Mouse (Mus musculus): ENCODE data around the gene Kcnc4. TPM values are rescaled to one million over a fixed set of nuclear protein-coding genes. Genes with fewer than 3 reads are reported as not detected.

Kcnc4 gene
- polyA plus RNA-seq, 1 experiment from 2014 or later: 0.71 TPM

DNA sequence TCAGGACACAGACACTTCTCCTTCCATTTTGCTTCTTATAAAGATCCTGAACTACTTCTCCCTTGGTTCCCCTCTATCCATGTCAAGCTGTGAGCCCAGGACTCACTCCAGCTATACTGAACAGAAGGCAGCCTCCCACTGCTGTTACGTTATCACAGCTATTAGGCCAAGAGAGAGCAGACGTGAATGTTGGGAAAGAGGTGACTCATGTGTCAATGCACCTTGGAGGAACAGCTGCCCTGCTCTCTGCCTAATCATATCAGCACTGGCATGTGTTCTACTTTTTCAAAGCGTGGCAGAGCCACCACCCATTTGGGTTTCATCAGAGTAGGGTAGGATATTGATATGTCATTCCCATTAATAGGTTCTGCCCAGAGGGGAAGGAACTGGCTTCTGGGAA, 12.5 kb downstream of the Kcnc4 start:
- Histone ChIP-seq H3K4me2 (replicated peaks) (no peak overlapping the region), H3K27ac (no peak overlapping the region), H3K4me1 (no peaks in the 10 kb centered on the region), H3K4me3 (no peak overlapping the region), H3K9ac (no peak overlapping the region), H3K9me3 (replicated peaks) (no peaks in the 10 kb centered on the region), H3K36me3 (no peaks in the 10 kb centered on the region), H3K27me3 (0 out of 2 replicates have a peak, but pooled peaks cover 4% of the 10 kb centered on the region)
- no peak for ATAC-seq (ENCODE audit: low FRiP score)
- 82% methylated on average over 3 of the region's 3 CpGs for WGBS

DNA sequence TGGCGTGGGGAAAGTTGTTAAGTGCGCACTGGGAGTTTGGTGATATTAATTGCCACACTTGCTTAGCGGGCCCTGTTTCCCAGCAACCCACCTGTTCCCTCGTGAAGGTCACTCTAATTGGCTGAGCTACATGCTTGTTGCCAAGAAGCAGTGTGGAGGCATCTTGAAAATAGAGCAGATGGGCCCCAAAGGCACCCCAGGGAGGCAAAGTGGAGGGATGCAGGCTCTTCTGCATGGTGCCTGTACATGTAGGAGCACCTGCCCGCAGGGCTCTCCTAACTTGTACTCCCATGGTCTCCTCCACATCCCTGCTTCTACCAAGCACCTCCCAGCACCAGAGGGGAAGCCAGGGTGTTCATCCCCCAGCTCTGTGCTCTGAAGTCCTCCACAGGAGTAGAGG, 15.5 kb downstream of the Kcnc4 start:
- Histone ChIP-seq H3K36me3 (no peaks in the 10 kb centered on the region), H3K27ac (no peak overlapping the region), H3K4me2 (replicated peaks) (no peak overlapping the region), H3K27me3 (0 out of 2 replicates have a peak, but pooled peaks cover 6% of the 10 kb centered on the region), H3K9me3 (replicated peaks) (no peaks in the 10 kb centered on the region; the same call in 1 of the 2 replicates), H3K4me3 (no peak overlapping the region), H3K9ac (no peak overlapping the region), H3K4me1 (no peaks in the 10 kb centered on the region)
- ATAC-seq (ENCODE audit: low FRiP score): no peak
- 82% methylated on average over 5 of the region's 5 CpGs for WGBS

DNA sequence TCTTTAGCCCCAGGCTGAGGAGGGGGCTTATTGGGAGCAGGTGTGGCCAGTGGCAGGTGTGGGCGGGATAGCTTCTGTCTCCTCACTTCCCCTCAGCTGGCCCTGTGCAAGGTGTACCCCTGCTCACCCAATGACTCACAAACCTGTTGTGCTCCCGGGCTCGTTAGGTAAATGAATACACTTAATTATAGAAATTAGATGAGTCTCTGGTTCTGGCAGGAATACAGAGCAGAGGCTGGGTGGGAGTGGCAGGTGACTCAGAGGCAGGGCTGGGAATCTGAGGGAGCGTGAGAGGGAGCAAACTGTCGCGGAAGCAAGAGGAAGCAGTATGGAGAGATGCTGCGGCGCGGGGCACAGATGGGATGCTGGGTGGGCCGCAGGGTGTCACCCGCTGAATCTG, 17.2 kb downstream of the Kcnc4 start:
- H3K27ac ChIP-seq: no peak overlapping the region
- H3K4me1 ChIP-seq: no peaks in the 10 kb centered on the region
- 0 out of 2 replicates have a peak, but pooled peaks cover 6% of the 10 kb centered on the region for H3K27me3 ChIP-seq
- no peak for ATAC-seq (ENCODE audit: low FRiP score)
- no peaks in the 10 kb centered on the region; the same call in 1 of the 2 replicates for H3K9me3 ChIP-seq (replicated peaks)
- no peak overlapping the region for H3K9ac ChIP-seq
- H3K4me3 ChIP-seq: no peak overlapping the region
- H3K36me3 ChIP-seq: no peaks in the 10 kb centered on the region
- no peak overlapping the region for H3K4me2 ChIP-seq (replicated peaks)
- 78% methylated on average over 11 of the region's 11 CpGs for WGBS

DNA sequence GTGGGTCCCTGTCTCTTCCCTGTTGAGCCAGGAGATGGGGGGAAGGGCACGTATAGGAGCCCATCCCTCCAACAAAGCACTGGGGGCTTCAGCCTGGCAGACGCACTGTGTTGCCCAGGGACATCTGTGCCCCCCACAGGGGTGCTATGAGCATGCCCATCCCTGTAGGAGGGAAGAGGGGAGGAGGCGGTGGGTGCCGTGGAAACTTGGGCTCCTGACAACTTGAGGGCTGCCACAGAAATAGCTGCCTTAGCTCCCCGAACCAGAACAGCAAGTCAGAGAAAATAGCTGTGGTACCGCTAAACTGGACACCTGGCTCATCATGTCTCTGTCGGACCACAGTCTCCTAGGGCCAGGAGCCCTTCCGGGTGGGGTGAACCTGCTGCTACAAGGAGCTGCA, 18.0 kb downstream of the Kcnc4 start:
- 77% methylated on average over 8 of the region's 8 CpGs for WGBS
- 0 out of 2 replicates have a peak, but pooled peaks cover 4% of the 10 kb centered on the region for H3K4me1 ChIP-seq
- no peak overlapping the region for H3K9ac ChIP-seq
- H3K9me3 ChIP-seq (replicated peaks): no peaks in the 10 kb centered on the region; the same call in 1 of the 2 replicates
- H3K36me3 ChIP-seq: no peaks in the 10 kb centered on the region
- H3K27me3 ChIP-seq: 0 out of 2 replicates have a peak, but pooled peaks cover 6% of the 10 kb centered on the region
- H3K4me3 ChIP-seq: no peak overlapping the region
- no peak overlapping the region for H3K27ac ChIP-seq
- no peak for ATAC-seq (ENCODE audit: low FRiP score)
- H3K4me2 ChIP-seq (replicated peaks): no peak overlapping the region

DNA sequence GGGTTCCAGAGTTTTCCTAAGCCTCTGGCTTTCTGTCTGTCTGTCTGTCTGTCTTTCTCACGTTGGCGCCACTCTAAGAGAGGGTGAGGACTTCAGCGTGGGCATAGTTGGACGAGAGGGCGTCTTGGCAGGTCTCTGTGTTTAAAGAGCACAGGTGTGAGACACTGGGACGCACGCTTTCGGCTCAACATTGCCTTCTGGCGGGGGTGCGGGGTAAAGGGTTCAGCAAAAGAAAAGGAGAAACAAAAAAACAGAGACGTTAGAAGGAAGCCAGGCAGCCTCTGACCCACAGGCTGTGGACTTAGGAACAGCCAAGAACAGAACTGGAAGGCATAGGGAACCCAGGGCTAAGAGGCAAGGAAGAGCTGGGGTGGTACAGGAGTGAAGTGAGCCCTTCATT, 20.1 kb downstream of the Kcnc4 start:
- ATAC-seq (ENCODE audit: low FRiP score): no peak
- Histone ChIP-seq H3K36me3 (no peaks in the 10 kb centered on the region), H3K9me3 (replicated peaks) (no peaks in the 10 kb centered on the region; the same call in 1 of the 2 replicates), H3K4me2 (replicated peaks) (no peak overlapping the region), H3K9ac (no peak overlapping the region), H3K4me1 (0 out of 2 replicates have a peak, but pooled peaks cover 4% of the 10 kb centered on the region), H3K27ac (no peak overlapping the region), H3K27me3 (0 out of 2 replicates have a peak, but pooled peaks cover 5% of the 10 kb centered on the region), H3K4me3 (no peak overlapping the region)
- 91% methylated on average over 11 of the region's 11 CpGs for WGBS

DNA sequence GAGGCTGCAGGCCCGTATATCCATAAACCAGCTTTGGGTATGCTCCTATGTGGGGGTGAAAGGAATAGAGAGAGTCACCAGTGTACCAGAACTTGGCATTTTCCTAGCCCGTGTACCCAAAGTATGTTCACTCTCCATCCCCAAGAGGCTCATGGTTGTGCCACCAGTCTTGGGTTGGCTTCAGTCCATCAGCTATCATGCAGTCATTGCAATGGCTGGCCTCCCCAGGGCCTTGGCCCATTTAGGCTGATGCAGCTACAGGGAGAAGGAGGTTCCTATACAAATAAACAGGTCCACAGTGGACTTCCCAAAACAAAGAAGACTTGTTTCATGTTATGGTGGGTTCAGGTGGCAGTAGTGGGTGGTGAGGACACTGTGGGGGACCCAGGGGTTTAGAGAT, 21.7 kb downstream of the Kcnc4 start:
- H3K4me1 ChIP-seq: peaks cover 7% of the 10 kb centered on the region; the same call in 1 of the 2 replicates
- no peak overlapping the region for H3K4me2 ChIP-seq (replicated peaks)
- ATAC-seq (ENCODE audit: low FRiP score): no peak
- 92% methylated on average over 2 of the region's 2 CpGs for WGBS
- no peak overlapping the region for H3K4me3 ChIP-seq
- no peak overlapping the region for H3K9ac ChIP-seq
- no peaks in the 10 kb centered on the region for H3K36me3 ChIP-seq
- H3K9me3 ChIP-seq (replicated peaks): no peaks in the 10 kb centered on the region; the same call in 1 of the 2 replicates
- 0 out of 2 replicates have a peak, but pooled peaks cover 2% of the 10 kb centered on the region for H3K27me3 ChIP-seq
- H3K27ac ChIP-seq: no peak overlapping the region

DNA sequence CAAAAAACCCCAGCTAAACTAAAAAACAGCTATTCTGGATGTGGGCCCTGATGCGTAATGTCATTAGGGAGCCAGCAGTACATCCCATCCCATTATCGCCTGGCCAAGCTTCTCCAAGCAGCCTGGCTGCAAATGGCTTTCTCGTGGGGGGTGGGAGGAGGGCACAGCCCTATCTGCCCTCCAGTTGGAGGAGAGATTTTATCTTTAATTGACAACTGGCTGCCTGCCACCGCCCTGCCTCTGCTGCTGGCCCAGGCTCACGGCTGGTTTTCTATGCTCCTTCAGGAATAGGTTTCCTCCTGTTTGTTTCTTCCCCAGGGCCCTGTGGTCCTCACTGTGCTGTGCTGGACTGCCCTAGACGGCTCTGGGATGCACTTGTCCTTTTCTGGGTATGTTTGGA, 22.9 kb downstream of the Kcnc4 start:
- Histone ChIP-seq H3K4me1 (peaks cover 8% of the 10 kb centered on the region; the same call in 1 of the 2 replicates), H3K9me3 (replicated peaks) (no peaks in the 10 kb centered on the region; the same call in 1 of the 2 replicates), H3K36me3 (no peaks in the 10 kb centered on the region), H3K27ac (0 out of 2 replicates have a peak overlapping the region, but pooled peaks have one; percentile 3), H3K9ac (no peak overlapping the region), H3K4me2 (replicated peaks) (no peak overlapping the region), H3K27me3 (0 out of 2 replicates have a peak, but pooled peaks cover 2% of the 10 kb centered on the region), H3K4me3 (no peak overlapping the region)
- no peak for ATAC-seq (ENCODE audit: low FRiP score)
- WGBS: 68% methylated on average over 6 of the region's 6 CpGs

DNA sequence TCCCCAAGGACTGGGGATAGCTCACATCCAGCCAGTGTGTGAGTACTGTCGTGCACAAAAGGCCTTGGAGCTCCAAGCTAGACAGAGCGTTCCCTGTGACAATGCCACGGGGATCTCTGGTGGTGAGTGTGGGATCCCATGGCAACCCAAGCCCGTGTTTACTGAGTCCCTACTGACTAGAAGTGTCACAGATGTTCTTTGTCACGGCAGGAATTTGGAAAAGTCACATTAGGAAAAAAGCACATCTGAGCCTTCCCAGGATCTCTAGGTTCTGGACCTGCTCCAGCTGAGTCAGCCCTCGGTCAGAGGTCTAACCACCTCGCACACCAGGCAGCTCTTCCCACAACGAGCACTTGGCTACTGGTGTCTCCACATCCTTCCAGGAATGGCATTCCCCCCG, 25.7 kb downstream of the Kcnc4 start:
- Histone ChIP-seq H3K4me2 (replicated peaks) (no peak overlapping the region), H3K27me3 (no peaks in the 10 kb centered on the region), H3K9ac (no peak overlapping the region), H3K4me1 (peaks cover 13% of the 10 kb centered on the region), H3K36me3 (no peaks in the 10 kb centered on the region), H3K9me3 (replicated peaks) (no peaks in the 10 kb centered on the region), H3K4me3 (no peak overlapping the region), H3K27ac (no peak overlapping the region)
- WGBS: 51% methylated on average over 9 of the region's 9 CpGs
- 0 out of 2 replicates have a peak, but pooled peaks have one; percentile 21 for ATAC-seq (ENCODE audit: low FRiP score)

DNA sequence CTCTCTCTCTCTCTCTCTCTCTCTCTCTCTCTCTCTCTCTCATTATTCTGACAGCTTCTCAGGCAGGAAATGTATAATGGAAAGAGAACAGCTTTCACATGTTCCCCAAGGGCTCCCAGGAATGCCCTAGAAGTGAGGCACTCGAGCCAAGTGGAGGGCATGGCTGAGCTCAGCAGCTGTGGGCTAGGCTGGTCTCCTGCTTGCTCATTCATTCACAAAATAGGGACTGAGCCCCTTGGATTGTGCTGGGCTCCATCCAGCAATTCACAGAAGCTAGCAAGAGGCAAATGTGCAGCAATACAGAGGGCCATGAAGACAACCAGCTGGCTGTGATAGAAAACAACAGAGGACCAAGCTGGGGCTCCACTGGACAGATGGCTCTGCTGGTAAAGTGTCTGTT, 28.1 kb downstream of the Kcnc4 start:
- H3K27ac ChIP-seq: 0 out of 2 replicates have a peak overlapping the region, but pooled peaks have one; percentile 9
- H3K36me3 ChIP-seq: no peaks in the 10 kb centered on the region
- peak; percentile 62; the same call in 1 of the 2 replicates for ATAC-seq (ENCODE audit: low FRiP score)

DNA sequence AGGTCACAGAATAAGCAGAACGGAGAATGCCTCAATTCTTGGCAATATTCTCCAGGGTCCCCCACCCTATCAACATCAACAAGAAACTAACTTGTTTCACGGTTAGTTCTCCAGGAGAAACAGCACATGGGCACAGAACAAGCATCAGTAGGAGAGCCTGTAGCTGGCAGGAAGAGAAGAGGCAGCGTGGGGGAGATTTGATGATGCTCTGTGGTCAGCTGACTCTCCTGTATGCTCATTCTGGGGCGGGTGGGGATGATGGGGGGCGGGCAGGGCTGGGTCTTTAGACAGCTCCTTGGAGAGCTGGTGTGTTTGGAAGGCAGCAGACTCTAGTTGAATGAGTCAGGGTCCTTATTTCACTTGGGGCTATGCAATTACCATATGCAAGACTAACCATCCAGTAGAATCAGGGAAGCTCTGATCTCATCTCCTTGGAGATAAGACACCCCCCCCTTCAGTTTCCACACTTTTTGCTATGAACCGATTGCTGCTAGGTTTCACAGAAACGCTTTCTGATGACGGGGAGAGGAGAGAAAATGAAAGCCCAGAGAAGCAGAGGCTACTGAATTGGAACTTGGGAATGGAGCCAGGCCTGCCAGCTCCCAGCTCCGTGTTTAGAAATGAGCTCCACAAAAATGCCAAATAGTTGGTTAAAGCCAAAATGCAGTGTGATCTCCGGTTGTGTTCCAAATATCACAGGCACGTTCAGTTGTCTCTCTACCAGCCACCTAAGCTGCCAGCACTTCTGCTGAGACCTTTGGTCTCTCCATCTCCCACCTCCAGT, 34.9 kb downstream of the Kcnc4 start:
- no peak for ATAC-seq (ENCODE audit: low FRiP score)
- Histone ChIP-seq H3K9ac (no peak overlapping the region), H3K4me2 (replicated peaks) (no peak overlapping the region), H3K4me1 (no peaks in the 10 kb centered on the region), H3K27me3 (no peaks in the 10 kb centered on the region), H3K4me3 (no peak overlapping the region), H3K27ac (no peak overlapping the region), H3K9me3 (replicated peaks) (no peaks in the 10 kb centered on the region), H3K36me3 (no peaks in the 10 kb centered on the region)
- WGBS: 72% methylated on average over 11 of the region's 11 CpGs

More for the DNA sequence above, 28.1 kb downstream of the Kcnc4 start:
- no peak overlapping the region for H3K9ac ChIP-seq
- no peaks in the 10 kb centered on the region for H3K9me3 ChIP-seq (replicated peaks)
- 6% methylated on average over 1 of the region's 1 CpGs for WGBS
- peaks cover 10% of the 10 kb centered on the region for H3K4me1 ChIP-seq
- no peak overlapping the region for H3K4me3 ChIP-seq
- H3K4me2 ChIP-seq (replicated peaks): no peak overlapping the region
- no peaks in the 10 kb centered on the region for H3K27me3 ChIP-seq

DNA sequence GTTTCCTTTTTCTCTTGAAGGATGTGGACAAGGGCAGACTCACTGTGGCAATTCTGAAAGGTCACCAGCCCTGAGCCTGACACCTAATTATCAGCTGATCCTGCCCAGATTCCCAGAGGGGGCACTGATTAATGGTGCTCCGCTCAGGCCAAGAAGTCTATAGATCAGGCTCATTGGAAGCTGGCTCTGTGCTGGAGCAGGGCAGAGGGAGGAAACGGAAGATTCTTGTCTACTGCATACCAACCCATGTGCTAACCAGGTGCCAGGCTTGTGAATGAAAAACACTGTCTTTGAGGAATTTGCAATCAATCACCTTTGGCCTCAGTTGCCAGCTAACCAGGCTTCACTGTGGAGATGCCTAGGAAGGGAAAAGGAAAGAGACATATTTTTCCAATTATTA, 39.2 kb downstream of the Kcnc4 start:
- Histone ChIP-seq H3K9ac (no peak overlapping the region), H3K4me2 (replicated peaks) (no peak overlapping the region), H3K27me3 (no peaks in the 10 kb centered on the region), H3K27ac (no peak overlapping the region), H3K36me3 (no peaks in the 10 kb centered on the region), H3K4me1 (no peaks in the 10 kb centered on the region), H3K4me3 (no peak overlapping the region), H3K9me3 (replicated peaks) (no peaks in the 10 kb centered on the region)
- ATAC-seq (ENCODE audit: low FRiP score): no peak
- WGBS: 54% methylated on average over 2 of the region's 2 CpGs

DNA sequence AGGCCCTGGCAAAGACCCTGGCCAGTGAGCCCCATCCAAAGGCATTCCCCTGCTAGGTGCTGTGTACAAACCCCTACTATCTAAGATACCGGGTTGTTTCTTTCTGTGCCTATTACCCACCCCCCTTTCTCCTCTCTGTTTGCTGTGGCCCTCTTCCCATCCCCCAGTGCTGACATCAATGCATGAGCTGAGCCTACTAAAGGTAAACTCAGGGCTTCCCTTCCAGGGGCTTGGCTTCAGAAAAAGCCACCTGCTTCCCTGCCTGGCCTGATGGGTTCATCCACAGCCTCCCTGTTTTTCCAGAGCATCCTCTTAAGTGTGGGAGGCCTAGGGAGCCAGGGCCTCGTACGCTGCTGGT, 42.1 kb downstream of the Kcnc4 start:
- no peaks in the 10 kb centered on the region for H3K9me3 ChIP-seq (replicated peaks)
- ATAC-seq (ENCODE audit: low FRiP score): no peak
- no peak overlapping the region for H3K27ac ChIP-seq
- H3K27me3 ChIP-seq: no peaks in the 10 kb centered on the region
- no peak overlapping the region for H3K4me3 ChIP-seq
- peaks cover 11% of the 10 kb centered on the region for H3K4me1 ChIP-seq
- H3K4me2 ChIP-seq (replicated peaks): no peak overlapping the region
- no peak overlapping the region for H3K9ac ChIP-seq
- no peaks in the 10 kb centered on the region for H3K36me3 ChIP-seq
- 79% methylated on average over 3 of the region's 3 CpGs for WGBS

Data from hindbrain, embryonic 12.5 days (tissue).